Mouse (Mus musculus): ENCODE results near the gene Tmem156. TPM values are rescaled to one million over a fixed set of nuclear protein-coding genes. Genes with fewer than 3 reads are reported as not detected.

Gene Tmem156
- polyA plus RNA-seq, 1 experiment, result not detected

DNA sequence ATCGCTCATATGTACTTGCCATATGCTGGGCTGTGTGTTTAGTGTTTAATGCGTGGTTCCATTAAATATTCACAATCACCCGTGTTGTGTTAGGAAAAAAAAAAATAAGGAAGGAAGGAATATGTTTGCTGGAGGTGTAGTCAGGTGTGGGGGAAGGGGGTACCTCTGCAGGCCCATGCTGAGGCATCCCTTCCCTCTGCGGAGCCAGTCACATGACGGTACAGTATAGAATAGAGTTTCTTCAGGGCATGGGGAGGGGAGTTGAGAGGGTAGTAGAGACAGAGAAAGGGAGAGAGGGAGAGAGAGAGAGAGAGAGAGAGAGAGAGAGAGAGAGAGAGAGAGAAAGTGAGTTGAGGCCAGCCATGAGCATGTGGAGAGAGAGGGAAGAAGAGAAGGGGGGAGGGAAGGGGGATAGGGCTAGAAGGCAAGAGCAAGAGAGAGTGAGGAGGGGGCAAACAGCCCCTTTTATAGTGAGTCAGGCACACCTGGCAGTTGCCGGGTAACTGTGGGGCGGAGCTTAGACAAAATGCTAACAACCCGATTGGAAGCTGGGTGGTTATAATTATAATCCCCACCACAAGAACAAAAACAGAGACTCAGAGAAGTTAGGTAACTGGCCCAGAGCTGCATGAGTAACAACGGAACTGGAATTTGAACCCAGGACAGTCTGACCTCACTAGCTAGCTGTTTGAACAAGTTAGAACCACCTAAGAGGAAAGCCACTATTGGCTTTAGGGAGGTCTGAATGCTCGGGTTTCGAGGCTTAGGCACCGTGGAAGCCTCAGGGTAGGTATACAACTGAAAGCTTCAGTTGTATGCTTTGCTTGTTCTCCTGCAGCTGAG lies 45.3 kb downstream of the Tmem156 start:
- H3K27ac ChIP-seq (replicated peaks; ENCODE audit: low read depth, low read length), result no peak overlapping the region
- no peak overlapping the region for H3K4me3 ChIP-seq (ENCODE audit: insufficient read depth, low read depth, low read length)
- peaks cover 5% of the 10 kb centered on the region; the same call in 1 of the 2 replicates for H3K4me1 ChIP-seq (ENCODE audit: control insufficient read depth, insufficient read depth, insufficient read length, low read length)

- peaks cover 5% of the 10 kb centered on the region; the same call in 1 of the 2 replicates for H3K4me1 ChIP-seq (ENCODE audit: control insufficient read depth, insufficient read depth, insufficient read length, low read length)
- no peak overlapping the region for H3K4me3 ChIP-seq (ENCODE audit: insufficient read depth, low read depth, low read length)
Measured at GRCm38 (mm10) chr5:65045642-65046370, 46.1 kb downstream of the Tmem156 start.

GRCm38 (mm10) chr5:65043407-65043895 lies 48.5 kb downstream of the Tmem156 start:
- H3K27ac ChIP-seq (replicated peaks; ENCODE audit: low read depth, low read length), result no peak overlapping the region
- peaks cover 7% of the 10 kb centered on the region for H3K4me1 ChIP-seq (ENCODE audit: control insufficient read depth, insufficient read depth, insufficient read length, low read length)
- no peak overlapping the region for H3K4me3 ChIP-seq (ENCODE audit: insufficient read depth, low read depth, low read length)

More at GRCm38 (mm10) chr5:65045642-65046370, 46.1 kb downstream of the Tmem156 start:
- no peak overlapping the region for H3K27ac ChIP-seq (replicated peaks; ENCODE audit: low read depth, low read length)

DNA sequence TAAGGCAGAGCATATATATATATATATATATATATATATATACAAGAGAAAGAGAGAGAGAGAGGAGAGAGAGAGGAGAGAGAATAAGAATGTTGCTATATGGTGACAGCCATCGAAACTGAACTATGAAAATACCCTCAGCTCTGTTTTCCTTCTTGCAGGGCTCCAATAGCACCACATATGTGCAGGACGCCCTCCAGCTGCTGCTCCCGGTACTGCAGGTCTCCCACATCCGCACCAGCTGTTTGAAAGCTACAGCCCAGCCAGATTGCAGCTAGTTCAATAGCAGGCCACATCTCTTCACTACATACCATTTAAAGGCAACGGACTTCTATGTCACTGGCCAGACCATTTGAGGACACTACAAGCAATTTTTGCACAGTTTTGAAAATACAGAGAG lies 51.5 kb downstream of the Tmem156 start:
- Histone ChIP-seq H3K4me1 (ENCODE audit: control insufficient read depth, insufficient read depth, insufficient read length, low read length) (peaks cover 2% of the 10 kb centered on the region; the same call in 1 of the 2 replicates), H3K4me3 (ENCODE audit: insufficient read depth, low read depth, low read length) (no peak overlapping the region), H3K27ac (replicated peaks; ENCODE audit: low read depth, low read length) (no peak overlapping the region)

DNA sequence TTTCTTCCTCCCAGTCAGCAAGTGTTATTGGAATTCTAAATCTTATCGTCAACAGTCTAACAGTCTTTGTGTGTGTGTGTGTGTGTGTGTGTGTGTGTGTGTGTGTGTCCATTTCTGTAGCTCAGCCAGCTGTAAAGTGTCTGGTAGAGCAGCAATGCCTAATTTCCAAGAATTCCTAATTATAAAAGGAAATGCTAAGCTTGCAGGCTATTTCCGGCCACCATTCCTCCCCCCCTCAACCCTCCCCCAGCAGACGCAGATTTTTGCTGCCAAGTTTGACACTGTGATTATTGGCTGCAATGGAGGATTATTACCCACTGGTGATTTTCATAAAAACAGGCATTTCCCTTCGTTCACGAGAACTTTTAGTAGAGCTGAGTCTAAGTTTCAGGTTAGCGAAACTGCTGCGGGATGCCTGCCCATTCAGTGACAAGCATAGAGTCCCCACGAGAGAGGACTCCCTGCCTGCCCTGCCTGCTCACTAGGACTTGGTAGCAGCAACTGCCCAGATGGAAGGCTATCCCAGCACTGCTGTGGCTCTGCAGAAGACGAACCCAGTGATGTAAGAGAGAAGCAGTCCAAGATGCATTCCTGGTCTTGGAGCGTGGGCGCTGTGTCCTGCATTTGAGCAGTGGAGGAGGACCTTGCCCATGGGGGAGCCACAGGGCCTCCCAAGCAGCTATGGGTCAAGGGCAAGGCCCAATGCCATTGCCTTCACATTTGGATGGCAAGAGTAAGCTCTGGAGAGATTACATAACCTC lies 52.9 kb downstream of the Tmem156 start:
- Histone ChIP-seq H3K4me3 (ENCODE audit: insufficient read depth, low read depth, low read length) (no peak overlapping the region; the same call in 1 of the 2 replicates), H3K27ac (replicated peaks; ENCODE audit: low read depth, low read length) (peak overlapping the region; percentile 22; the same call in 1 of the 2 replicates), H3K4me1 (ENCODE audit: control insufficient read depth, insufficient read depth, insufficient read length, low read length) (peaks cover 2% of the 10 kb centered on the region; the same call in 1 of the 2 replicates)

- Histone ChIP-seq H3K4me1 (ENCODE audit: control insufficient read depth, insufficient read depth, insufficient read length, low read length) (peaks cover 2% of the 10 kb centered on the region; the same call in 1 of the 2 replicates), H3K27ac (replicated peaks; ENCODE audit: low read depth, low read length) (0 out of 2 replicates have a peak overlapping the region, but pooled peaks have one; percentile 38), H3K4me3 (ENCODE audit: insufficient read depth, low read depth, low read length) (no peak overlapping the region)
Measured at GRCm38 (mm10) chr5:65038305-65038704, 53.6 kb downstream of the Tmem156 start.

GRCm38 (mm10) chr5:65036597-65036996 lies 55.3 kb downstream of the Tmem156 start:
- Histone ChIP-seq H3K4me1 (ENCODE audit: control insufficient read depth, insufficient read depth, insufficient read length, low read length) (peaks cover 2% of the 10 kb centered on the region; the same call in 1 of the 2 replicates), H3K4me3 (ENCODE audit: insufficient read depth, low read depth, low read length) (no peak overlapping the region), H3K27ac (replicated peaks; ENCODE audit: low read depth, low read length) (no peak overlapping the region)

GRCm38 (mm10) chr5:65028019-65028418 lies 63.9 kb downstream of the Tmem156 start:
- no peak overlapping the region for H3K4me3 ChIP-seq (ENCODE audit: insufficient read depth, low read depth, low read length)
- no peaks in the 10 kb centered on the region for H3K4me1 ChIP-seq (ENCODE audit: control insufficient read depth, insufficient read depth, insufficient read length, low read length)
- H3K27ac ChIP-seq (replicated peaks; ENCODE audit: low read depth, low read length), result no peak overlapping the region

GRCm38 (mm10) chr5:65026776-65027175 lies 65.2 kb downstream of the Tmem156 start:
- Histone ChIP-seq H3K27ac (replicated peaks; ENCODE audit: low read depth, low read length) (no peak overlapping the region), H3K4me3 (ENCODE audit: insufficient read depth, low read depth, low read length) (no peak overlapping the region), H3K4me1 (ENCODE audit: control insufficient read depth, insufficient read depth, insufficient read length, low read length) (no peaks in the 10 kb centered on the region)

DNA sequence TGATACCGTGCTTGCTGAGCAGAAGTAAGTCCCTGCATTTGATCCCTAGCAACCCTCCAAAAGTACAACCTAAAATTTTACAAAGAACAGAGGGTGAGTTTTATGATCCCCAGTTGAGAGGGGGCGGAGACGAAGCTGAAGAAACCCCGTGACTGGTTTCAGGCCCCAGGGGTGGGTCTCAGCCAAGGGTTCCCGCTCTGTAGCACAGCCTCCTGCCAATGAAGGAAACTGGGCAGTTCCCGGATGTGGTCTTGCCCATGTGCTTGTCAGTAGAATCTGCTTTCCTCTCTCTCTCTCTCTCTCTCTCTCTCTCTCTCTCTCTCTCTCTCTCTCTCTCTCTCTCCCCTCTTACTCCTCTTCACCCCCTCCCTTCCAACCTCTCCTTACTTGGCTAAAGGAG lies 66.0 kb downstream of the Tmem156 start:
- Histone ChIP-seq H3K4me1 (ENCODE audit: control insufficient read depth, insufficient read depth, insufficient read length, low read length) (no peaks in the 10 kb centered on the region), H3K4me3 (ENCODE audit: insufficient read depth, low read depth, low read length) (no peak overlapping the region), H3K27ac (replicated peaks; ENCODE audit: low read depth, low read length) (no peak overlapping the region)

DNA sequence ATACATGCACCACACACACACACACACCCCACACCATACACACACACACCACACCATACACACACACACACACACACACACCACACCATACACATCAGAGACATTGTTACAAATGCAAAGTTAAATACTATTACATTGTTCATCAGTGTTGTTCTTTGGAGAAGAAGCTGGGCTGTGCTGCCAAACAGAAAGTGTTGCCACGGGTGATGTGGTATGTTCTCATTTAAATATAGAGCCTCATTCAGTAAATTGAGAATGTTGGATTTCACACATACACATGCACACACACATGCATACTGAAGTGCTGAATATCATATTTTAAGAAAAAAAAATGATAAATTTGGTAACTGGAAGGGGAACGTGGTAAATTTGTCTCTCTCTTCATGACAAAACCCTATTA lies 67.3 kb downstream of the Tmem156 start:
- H3K4me1 ChIP-seq (ENCODE audit: control insufficient read depth, insufficient read depth, insufficient read length, low read length), result no peaks in the 10 kb centered on the region
- H3K27ac ChIP-seq (replicated peaks; ENCODE audit: low read depth, low read length), result no peak overlapping the region
- H3K4me3 ChIP-seq (ENCODE audit: insufficient read depth, low read depth, low read length), result no peak overlapping the region

GRCm38 (mm10) chr5:65022006-65022405 lies 69.9 kb downstream of the Tmem156 start:
- Histone ChIP-seq H3K4me1 (ENCODE audit: control insufficient read depth, insufficient read depth, insufficient read length, low read length) (no peaks in the 10 kb centered on the region), H3K4me3 (ENCODE audit: insufficient read depth, low read depth, low read length) (no peak overlapping the region), H3K27ac (replicated peaks; ENCODE audit: low read depth, low read length) (no peak overlapping the region)

- no peak overlapping the region for H3K27ac ChIP-seq (replicated peaks; ENCODE audit: low read depth, low read length)
- no peak overlapping the region for H3K4me3 ChIP-seq (ENCODE audit: insufficient read depth, low read depth, low read length)
Measured at GRCm38 (mm10) chr5:65019823-65020222, 72.1 kb downstream of the Tmem156 start.

GRCm38 (mm10) chr5:65019109-65019508 lies 72.8 kb downstream of the Tmem156 start:
- Histone ChIP-seq H3K4me1 (ENCODE audit: control insufficient read depth, insufficient read depth, insufficient read length, low read length) (no peaks in the 10 kb centered on the region), H3K4me3 (ENCODE audit: insufficient read depth, low read depth, low read length) (no peak overlapping the region), H3K27ac (replicated peaks; ENCODE audit: low read depth, low read length) (no peak overlapping the region)

More at GRCm38 (mm10) chr5:65019823-65020222, 72.1 kb downstream of the Tmem156 start:
- no peaks in the 10 kb centered on the region for H3K4me1 ChIP-seq (ENCODE audit: control insufficient read depth, insufficient read depth, insufficient read length, low read length)

DNA sequence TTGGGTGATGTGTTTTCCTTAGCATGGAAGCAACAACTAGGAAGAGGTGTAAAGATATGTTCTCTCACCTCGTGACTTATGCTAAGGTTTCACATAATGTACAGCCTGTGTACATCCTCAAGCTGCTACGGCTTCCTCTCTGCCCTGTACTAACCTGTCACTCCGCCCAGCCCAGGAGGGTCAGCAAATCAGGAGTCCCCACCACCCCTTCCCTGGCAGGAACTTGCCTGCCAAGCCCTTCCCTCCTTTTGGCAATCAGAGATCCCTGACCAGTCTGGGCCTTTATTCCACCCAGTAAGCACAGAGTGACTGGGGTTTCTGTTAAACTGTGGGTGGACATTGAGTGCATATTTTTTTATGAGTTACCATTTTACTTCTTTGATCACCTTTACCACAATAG lies 76.4 kb downstream of the Tmem156 start:
- no peak overlapping the region for H3K27ac ChIP-seq (replicated peaks; ENCODE audit: low read depth, low read length)
- H3K4me1 ChIP-seq (ENCODE audit: control insufficient read depth, insufficient read depth, insufficient read length, low read length), result no peaks in the 10 kb centered on the region
- H3K4me3 ChIP-seq (ENCODE audit: insufficient read depth, low read depth, low read length), result no peak overlapping the region

Measured in brown adipose tissue, adult 24 weeks (tissue).